Mouse (Mus musculus): ENCODE measurements around the gene Ttll5.

GRCm38 (mm10) chr12:86074681-86075080, 250.2 kb downstream of the Ttll5 start:
- TF ChIP-seq CTCF (IDR thresholded peaks at IDR 0.05; ENCODE audit: low read depth) = no peak
- TF ChIP-seq EP300 (IDR thresholded peaks at IDR 0.05; ENCODE audit: low read depth) = no peak

Measured in heart, postnatal 0 days (tissue).